1 mouse cellular context compared by ENCODE assay signal in the genomic region with DNA sequence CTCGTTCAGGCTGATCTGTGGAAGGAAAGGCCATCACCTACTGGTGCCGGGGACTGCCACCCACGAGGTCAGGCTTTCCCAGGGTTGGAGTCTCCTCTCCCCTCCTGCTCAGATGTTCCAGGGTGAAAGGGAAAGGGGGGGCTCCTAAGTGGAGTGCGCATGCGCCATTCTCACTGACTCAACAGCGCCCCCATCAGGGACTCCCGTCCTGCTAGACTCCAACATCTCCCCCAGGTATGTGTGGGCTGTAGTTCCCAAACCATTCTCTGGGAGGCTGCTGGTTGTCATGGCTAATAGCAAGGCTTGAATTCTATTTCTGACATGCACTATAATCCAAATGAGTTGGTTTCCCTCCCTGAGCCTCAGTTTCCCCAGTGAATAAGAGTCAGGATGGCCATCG.
TF ChIP-seq lines count a peak whose summit lies in the region.

No protein-coding gene starts in this region.

TF ChIP-seq in ES-E14, 5 proteins besides CTCF, POLR2A, EP300 and RAD21:
- no peak for TF ChIP-seq ZC3H11A (IDR thresholded peaks at IDR 0.05; ENCODE audit: borderline replicate concordance, low read depth, low read length)
- TF ChIP-seq MAFK (IDR thresholded peaks at IDR 0.05; ENCODE audit: insufficient read depth, low read depth, low read length): no peak
- no peak for TF ChIP-seq ZNF384 (IDR thresholded peaks at IDR 0.05; ENCODE audit: low read depth, low read length)
- TF ChIP-seq HCFC1 (IDR thresholded peaks at IDR 0.05; ENCODE audit: borderline replicate concordance, insufficient read depth, low read length): no peak
- TF ChIP-seq CHD2 (IDR thresholded peaks at IDR 0.05; ENCODE audit: low read depth, low read length): no peak
